Mouse (Mus musculus) gastrocnemius, adult 2 months (tissue): ENCODE data around the gene Gm6356. TPM values are rescaled to one million over a fixed set of nuclear protein-coding genes. Genes with fewer than 3 reads are reported as not detected.
"Not testable (repeated sequence)": the region's sequence is repeated elsewhere in the genome, so short reads cannot be mapped to it uniquely, and the experiment has no call there.

ENCODE experiments used
- DNase-seq: peaks from one replicate; pipeline ENCODE4 v3.0.0; 2022
- H3K27ac ChIP-seq: fragments of 200-600 bp; 2 replicates; pipeline ENCODE4 v1.8.1; 2022; ENCODE audit warnings: mild to moderate bottlenecking
- H3K4me3 ChIP-seq: fragments of 200-600 bp; 2 replicates; pipeline ENCODE4 v1.8.1; 2022; ENCODE audit warnings: mild to moderate bottlenecking, moderate library complexity
- intact Hi-C: fragments of 180-260 bp; cut with DNase I; formaldehyde crosslinking; loops from one replicate; pipeline ENCODE4 v1.15.1; 2025
- long read RNA-seq, 2 experiments: library from polyadenylated mRNA; stranded (forward); transcript quantifications; one replicate each; pipeline ENCODE4 v2.0.0; 2021
- total RNA-seq, 2 experiments: library from RNA; stranded (reverse); gene quantifications; 2 replicates each; pipeline ENCODE4 v1.2.3; 2021

Gene Gm6356
- not detected for total RNA-seq
- long read RNA-seq, experiment 1, result 0 reads
- long read RNA-seq, experiment 2, result 0 reads

DNA sequence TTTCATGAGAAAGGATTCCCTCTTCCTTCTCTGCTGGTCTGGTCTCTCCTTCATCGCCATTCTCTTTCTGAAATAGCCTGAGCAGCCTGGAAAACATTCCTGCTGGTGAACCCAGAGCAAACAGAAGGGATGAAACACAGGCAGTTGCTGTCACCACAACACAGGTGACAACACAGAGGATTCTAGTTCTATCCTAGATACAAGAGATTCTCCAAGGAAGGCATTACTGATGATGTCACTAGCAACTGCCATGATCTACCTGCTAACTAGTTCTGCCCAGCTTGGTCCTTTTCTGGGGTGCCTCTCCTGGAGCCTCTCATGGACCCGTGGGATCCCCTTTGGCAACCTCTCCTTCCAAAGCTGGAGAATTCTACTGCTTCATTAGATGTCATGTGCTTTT lies at the start of gene Gm6356:
Gm6356 (minus strand) TSS at position 101 of the 400 bp plus-strand sequence.
- DNase-seq, H3K27ac ChIP-seq, H3K4me3 ChIP-seq, intact Hi-C loops: not testable (repeated sequence)

Other genes starting within 250 kb of the Gm6356 start
- gene Gm3636, start 231.5 kb downstream of the Gm6356 start, total RNA-seq, result 1 to 10 TPM in 1 of 2 experiments, under 1 TPM in 1; 0.18 to 2.1 TPM
- gene Gm8362, start 199.4 kb downstream of the Gm6356 start, total RNA-seq, result not detected
- not detected for gene Gm3642, start 133.5 kb downstream of the Gm6356 start, total RNA-seq
- under 1 TPM in 1 of 2 experiments, not detected in 1; 0.28 TPM for gene Gm3667, start 83.9 kb downstream of the Gm6356 start, total RNA-seq
- gene Gm10406, start 53.6 kb upstream of the Gm6356 start, total RNA-seq, result not detected
- not detected for gene Gm3685, start 71.2 kb upstream of the Gm6356 start, total RNA-seq
- gene Gm3696, start 126.8 kb upstream of the Gm6356 start, total RNA-seq, result under 1 TPM in 1 of 2 experiments, not detected in 1; 0.17 TPM
- gene Gm6676, start 151.6 kb upstream of the Gm6356 start, total RNA-seq, result not detected
- under 1 TPM in 1 of 2 experiments, not detected in 1; 0.20 TPM for gene Gm3512, start 200.7 kb upstream of the Gm6356 start, total RNA-seq
- gene Gm16434, start 220.7 kb upstream of the Gm6356 start, total RNA-seq, result not detected